Comparison of ENCODE assay signal across 7 mouse cellular contexts in genomic region chr1:165132187-165132877, GRCm38 (mm10). TPM values are rescaled to one million over a fixed set of nuclear protein-coding genes. Genes with fewer than 3 reads are reported as not detected.
DNase-seq lines count a peak whose midpoint lies in the region; ATAC-seq and TF ChIP-seq lines count a peak whose summit lies in the region.

No protein-coding gene starts in this region.

- peak; percentile 84; the same call in 1 of the 2 replicates for TF ChIP-seq CTCF in brain, embryonic 14.5 days (IDR thresholded peaks at IDR 0.05; ENCODE audit: borderline replicate concordance, extremely low read depth, insufficient read depth, insufficient read length)

- DNase-seq in MEL-GATA-1-ER (ENCODE audit: extremely low read depth, low read depth), result peak; percentile 75
- peak; percentile 90 for DNase-seq in brain, embryonic 14.5 days (ENCODE audit: low read depth)
- peak; percentile 81 to 84 for DNase-seq in layer of hippocampus, postnatal 14 days (ENCODE audit: low spot score in 2 of 2)
- DNase-seq in lung, postnatal 36 days, result peak; percentile 83
- DNase-seq in right cerebral cortex, postnatal 10 days (ENCODE audit: low spot score in 2 of 2), result peak; percentile 84 to 86

- ATAC-seq in erythroid progenitor cell, adult 5-6 weeks (replicated peaks; ENCODE audit: low FRiP score, poor library complexity, severe bottlenecking), result peak; percentile 88
- ATAC-seq in hematopoietic stem cell, adult 5-6 weeks (replicated peaks in 1 of 2; ENCODE audit: insufficient read depth in 1 of 2, low FRiP score in 2 of 2, low TSS enrichment in 1 of 2, low read depth in 1 of 2, poor library complexity in 2 of 2, severe bottlenecking in 2 of 2), result peak; percentile 73 to 89

- no peak for TF ChIP-seq POLR2A in brain, embryonic 14.5 days (IDR thresholded peaks at IDR 0.05; ENCODE audit: borderline replicate concordance, extremely low read depth, insufficient read depth, insufficient read length, poor library complexity, severe bottlenecking)

RNA-seq across cellular contexts. Expression of gene Tbx19, which starts 28.2 kb away (rescaled TPM):
- 0.10 and 0.18 TPM in 2 replicates for polyA plus RNA-seq in brain, embryonic 14.5 days (2012; rRNA removed)
- not detected in 2 replicates for total RNA-seq in erythroid progenitor cell, adult 5-6 weeks (2015; ENCODE audit: low replicate concordance)
- not detected in 2 replicates for total RNA-seq in erythroid progenitor cell, adult 5-6 weeks (2017; ENCODE audit: low replicate concordance)
- not detected in 2 replicates for total RNA-seq in hematopoietic stem cell, adult 5-6 weeks (2017)
- not detected for total RNA-seq in layer of hippocampus, postnatal 14 days (2021)

Comparison
In these comparisons a context has a peak if more than half of its experiments do, and no peak if none do; other contexts are left out.
1. Peak in every context shown above with its lines: DNase-seq and ATAC-seq.